Mouse (Mus musculus): ENCODE data around the gene Zfp941. TPM values are rescaled to one million over a fixed set of nuclear protein-coding genes. Genes with fewer than 3 reads are reported as not detected.

Zfp941 gene
- polyA plus RNA-seq, 2 experiments from 2014 or later: 0.20 to 0.46 TPM

DNA sequence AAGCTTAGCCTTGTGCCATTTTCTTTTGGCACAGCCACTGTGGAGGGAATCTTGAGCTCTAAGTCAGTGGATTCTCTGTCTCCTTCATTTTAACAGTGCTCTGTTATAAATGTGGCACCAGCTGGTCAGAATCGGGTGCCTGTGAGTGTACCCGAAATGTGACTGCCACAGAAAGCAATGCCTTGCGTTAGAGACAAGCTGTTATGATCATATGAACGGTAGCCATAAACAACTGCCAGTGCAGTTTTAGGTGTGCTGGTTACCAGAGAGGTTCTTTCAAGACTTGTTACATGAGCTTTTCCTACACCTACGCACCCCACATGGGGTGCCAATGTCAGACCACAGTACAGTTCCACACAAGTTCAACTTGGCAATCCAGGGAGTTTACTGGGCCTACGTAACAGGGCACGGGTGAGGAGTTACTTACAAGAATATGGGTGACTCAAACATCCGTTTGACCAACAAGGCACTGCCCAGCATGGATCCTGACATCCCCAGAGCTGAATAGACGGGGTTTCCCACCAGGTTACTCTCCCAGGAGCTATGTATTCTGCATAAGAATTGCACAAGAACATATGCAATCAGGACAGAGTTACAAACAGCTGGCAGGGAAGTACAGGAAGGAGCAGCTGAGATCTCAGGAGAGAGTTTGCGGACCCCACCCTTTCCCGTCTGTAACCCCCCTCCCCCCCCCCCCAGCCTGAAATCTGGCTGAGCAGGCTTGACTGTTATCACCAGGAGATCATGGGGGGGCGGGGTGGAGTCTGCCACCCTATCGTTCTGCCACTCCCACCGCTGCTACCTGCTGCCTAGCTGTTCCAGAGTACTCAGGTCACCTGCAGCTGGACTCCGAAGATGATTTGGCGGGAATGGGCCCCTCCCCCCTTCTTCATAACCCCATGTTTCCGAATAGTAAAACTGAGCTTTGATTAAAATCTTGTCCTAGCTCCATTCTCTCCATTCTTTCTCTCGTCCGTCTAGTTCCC, 19.1 kb upstream of the Zfp941 start:
- no peak for ATAC-seq

DNA sequence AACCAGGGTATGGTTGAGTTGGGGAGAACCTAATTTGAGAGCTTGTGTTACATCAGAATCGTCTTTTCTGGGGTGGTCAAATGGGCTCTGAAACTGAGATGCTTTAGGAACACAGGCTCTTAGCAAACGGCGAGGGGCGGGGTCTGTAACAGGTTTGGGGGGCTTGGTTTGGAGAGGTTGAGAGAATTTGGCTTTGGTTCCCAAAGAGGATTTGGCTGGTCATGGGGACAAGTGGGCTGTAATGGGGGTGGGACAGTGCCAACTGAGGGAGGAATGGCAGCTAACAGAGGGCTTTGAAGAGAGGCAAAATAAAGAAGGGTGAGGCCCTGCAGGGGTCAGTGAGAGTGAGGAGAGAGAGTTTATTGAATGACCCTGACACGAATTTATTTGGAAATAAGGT, 17.6 kb upstream of the Zfp941 start:
- ATAC-seq: no peak

GRCm38 (mm10) chr7:140836243-140837115, 14.5 kb upstream of the Zfp941 start:
- no peak for ATAC-seq

- ATAC-seq: no peak
Observed at GRCm38 (mm10) chr7:140835758-140836087, 13.7 kb upstream of the Zfp941 start.

DNA sequence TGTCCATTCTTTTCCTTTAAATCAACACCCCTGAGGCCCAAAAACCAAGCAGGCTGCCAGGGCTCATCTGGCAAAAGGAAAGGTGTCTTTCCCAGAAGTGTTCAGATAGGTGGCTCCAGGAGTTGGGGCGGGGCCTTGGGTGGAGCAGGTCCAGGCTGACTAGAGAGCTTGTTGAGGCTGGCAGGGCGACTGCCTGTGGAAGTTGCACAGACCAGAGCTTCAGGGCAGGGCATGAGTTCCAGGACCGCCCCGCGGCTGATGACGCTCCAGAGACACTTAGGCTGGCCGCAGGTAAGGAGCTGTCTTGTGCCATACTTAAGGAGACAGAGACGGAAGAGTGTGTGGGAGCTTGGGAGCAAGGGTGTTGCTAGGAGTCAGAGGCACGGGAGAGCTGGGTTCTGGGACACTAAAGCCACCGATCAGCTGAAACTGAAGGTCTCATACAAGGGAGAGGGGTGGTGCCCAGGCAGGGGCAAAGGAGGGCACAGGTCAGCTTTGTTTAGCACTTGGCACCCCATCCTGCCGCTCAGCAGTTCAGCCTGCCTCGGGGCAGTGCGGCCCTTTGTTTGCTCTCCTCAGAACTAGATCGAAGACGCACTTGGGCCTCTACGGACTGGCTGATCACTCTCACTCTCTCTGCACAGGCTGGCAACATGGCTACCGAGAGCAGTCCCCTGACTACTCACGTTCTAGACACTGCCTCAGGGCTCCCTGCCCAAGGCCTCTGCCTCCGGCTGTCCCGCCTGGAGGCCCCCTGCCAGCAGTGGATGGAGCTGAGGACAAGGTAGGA, 13.2 kb upstream of the Zfp941 start, which contains the start of gene Urah:
TSS of gene Urah (plus strand) at position 51 of the 790 bp plus-strand sequence.
- no peak for ATAC-seq

DNA sequence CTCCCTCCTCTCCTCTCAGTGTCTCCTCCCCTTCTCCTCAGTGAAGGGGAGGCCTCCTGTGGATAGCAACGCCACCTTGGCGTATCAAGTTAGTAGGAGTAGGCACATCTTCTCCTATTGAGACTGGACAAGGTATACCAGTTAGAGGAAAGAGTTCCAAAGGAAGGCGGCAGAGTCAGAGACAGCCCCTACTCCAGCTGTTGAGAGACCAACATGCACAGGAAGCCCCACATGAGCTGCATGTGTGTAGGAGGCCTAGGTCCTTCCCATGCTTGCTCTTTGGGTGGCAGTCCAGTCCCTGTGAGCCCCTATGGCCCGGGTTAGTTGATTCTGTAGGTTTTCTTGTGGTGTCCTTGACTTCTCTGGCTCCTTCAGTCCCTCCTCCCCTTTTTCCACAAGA, 11.4 kb upstream of the Zfp941 start:
- ATAC-seq: no peak

DNA sequence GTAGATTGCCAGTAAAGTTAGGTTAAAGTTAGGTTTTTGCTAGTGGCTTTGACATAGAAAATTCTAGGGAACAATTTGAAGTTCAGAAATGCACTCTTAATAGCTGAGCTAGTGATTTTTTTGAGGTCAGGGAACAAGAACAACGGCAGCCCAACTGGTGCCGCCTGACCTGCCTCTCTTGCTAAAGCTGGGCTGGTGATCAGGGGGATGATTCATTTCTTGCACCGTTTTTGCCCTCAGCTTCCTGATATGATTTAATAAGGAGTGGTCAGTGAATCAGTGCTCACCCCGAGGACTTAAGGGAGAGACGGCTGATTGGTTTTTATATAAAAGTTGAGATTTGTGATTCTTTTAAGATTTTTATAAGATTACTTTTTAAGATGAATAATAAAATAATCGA, 9.5 kb upstream of the Zfp941 start:
- ATAC-seq: no peak

DNA sequence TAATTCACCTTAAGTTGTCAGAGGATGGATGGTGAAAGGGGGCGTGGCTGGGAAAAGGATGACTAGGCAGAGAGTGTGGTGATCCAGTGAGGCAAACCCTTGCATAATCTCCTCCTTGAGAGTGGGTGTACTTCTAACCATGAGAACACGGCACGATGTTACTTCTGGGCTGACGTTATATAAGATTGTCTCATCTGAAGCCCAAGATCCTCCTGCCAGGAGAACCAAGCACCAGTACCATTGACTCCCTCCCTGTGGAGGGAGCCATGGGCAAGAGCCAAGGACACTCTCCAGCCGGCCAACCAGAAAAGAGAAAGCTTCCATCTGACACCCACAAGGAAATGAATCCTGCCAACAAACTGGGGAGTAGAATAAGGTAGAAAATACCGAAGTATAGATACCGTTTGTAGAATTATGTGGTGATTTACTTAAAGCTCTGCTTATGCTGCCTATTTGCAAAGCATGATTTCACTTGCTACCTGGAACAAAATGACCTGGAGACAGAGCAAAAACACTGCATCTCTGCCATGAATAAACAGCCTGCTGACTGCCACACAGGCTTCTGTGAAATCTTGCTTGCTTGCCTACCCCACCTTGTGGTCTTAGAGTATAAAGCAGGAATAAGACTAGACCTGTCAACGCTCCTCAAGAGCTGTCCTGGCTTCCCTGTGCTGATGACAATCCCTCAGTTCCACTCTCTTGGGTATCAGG, 6.3 kb upstream of the Zfp941 start:
- no peak for ATAC-seq

DNA sequence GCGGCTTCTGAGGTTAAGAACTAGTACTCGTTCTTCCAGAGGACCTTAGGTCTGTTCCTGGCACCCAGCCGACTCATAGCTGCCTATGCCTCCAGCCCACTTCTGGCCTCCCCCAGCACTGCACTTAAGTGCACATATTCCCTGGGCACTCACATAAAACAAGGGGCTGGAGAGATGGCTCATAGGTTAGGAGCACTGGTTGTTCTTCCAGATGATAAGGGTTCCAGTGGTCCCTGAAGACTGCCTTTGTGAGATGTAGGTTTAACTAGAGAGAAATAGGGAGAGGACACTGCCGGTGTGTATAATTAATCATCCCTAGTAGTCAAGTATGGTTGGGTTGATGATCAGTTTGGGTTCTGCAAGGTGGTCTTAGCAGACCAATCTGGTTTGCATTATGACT, 753 bp upstream of the Zfp941 start:
- no peak for ATAC-seq

- no peak for ATAC-seq
Observed at GRCm38 (mm10) chr7:140821305-140821652, 699 bp downstream of the Zfp941 start.

DNA sequence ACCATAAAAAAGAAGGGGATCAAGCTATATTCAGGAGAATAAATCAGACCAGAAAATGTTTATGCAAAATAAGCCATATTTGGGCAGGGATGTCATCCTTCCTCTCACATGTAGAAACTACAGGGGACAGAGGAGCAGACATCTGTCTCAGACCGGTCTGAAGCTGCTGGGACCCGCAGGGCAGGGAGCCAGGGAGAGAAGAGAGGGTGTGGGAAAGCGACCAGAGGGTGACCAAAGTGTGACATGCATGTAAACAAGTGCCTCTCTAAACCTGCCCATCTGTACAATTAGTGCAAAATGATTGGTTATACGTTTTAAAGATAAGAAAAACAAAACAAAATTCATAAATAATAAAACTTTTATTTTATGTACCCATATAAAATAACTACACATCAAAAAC, 1.8 kb downstream of the Zfp941 start:
- ATAC-seq: no peak

GRCm38 (mm10) chr7:140812850-140813249, 9.1 kb downstream of the Zfp941 start:
- no peak for ATAC-seq

- ATAC-seq: no peak
Observed at GRCm38 (mm10) chr7:140811714-140812113, 10.3 kb downstream of the Zfp941 start.

DNA sequence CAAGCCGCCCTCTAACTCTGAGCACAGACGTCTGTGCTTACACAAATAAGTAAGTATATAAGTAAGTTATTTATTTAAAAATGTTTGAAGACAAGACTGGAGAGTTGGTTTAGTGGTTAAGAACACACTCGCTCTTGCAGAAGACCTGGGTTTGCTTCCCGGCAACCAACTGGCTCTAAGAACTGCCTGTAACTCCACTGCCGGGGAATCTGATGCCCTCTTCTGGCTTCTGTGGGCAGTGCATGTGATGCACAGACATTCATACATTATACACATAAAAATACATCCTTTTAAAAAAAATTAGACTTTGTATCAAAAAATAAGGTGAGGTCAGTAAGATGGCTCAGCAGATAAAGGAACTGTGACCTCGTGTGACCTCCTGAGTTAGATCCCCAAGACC, 11.5 kb downstream of the Zfp941 start:
- no peak for ATAC-seq

GRCm38 (mm10) chr7:140805704-140806103, 16.3 kb downstream of the Zfp941 start:
- ATAC-seq: no peak

DNA sequence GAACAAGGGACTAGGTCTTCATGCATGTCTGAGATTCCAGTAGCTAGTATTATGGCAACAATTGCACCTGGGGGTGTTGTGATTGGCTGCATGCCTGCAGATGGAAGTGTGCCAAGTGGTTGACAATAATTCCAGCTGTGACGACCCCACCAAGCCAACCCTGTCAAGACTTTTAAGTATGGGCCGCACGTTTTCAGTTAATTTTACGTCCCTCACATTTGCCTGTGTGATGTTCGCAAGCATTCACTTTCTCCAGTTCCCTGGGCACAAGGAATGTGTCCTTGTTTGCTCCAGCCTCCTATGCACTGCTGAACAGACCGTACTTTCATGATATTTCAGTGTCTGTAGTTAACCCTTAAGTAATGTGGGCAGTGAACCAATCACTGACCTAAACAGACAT, 19.3 kb downstream of the Zfp941 start:
- no peak for ATAC-seq

GRCm38 (mm10) chr7:140798212-140798611, 23.8 kb downstream of the Zfp941 start:
- no peak for ATAC-seq

DNA sequence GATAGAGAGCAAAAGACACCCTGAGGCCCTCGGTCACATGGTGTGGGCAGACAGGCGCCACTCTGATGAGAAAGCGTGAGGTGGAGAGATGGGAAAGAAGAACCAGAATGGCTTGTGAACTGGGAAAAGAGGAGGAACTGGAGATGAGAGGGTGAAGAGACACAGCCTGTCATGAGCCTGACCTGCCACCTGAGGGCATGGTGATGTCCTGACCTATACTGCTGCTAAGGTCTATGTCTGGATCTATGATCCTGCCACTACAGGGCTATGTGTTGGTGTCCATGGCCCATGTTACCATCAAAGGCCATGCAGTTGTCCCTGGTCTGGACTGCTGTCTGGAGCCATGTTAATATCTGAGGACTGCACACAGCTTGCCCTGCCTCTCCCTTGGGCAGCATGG, 24.4 kb downstream of the Zfp941 start:
- ATAC-seq: no peak

DNA sequence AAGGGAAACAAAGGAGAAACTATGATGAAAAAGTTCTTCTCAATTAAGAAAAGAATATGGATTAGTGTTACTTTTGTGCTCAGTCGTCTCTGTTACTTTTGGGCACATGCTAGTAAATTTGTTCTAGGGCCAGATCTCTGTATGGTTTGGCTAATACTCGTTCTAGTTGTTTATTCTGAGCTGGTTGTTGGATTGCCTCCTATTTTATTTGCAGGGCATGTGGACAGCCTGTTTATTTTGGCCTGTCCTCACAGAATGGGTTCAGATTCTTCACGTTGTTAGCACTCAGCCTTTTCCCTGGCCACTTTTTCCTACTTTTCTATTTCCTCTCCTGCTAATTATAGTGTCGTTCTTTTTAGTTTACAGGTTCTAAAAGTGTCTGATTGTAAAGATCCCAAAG, 28.4 kb downstream of the Zfp941 start:
- no peak for ATAC-seq

GRCm38 (mm10) chr7:140788053-140788435, 33.9 kb downstream of the Zfp941 start:
- ATAC-seq: no peak

DNA sequence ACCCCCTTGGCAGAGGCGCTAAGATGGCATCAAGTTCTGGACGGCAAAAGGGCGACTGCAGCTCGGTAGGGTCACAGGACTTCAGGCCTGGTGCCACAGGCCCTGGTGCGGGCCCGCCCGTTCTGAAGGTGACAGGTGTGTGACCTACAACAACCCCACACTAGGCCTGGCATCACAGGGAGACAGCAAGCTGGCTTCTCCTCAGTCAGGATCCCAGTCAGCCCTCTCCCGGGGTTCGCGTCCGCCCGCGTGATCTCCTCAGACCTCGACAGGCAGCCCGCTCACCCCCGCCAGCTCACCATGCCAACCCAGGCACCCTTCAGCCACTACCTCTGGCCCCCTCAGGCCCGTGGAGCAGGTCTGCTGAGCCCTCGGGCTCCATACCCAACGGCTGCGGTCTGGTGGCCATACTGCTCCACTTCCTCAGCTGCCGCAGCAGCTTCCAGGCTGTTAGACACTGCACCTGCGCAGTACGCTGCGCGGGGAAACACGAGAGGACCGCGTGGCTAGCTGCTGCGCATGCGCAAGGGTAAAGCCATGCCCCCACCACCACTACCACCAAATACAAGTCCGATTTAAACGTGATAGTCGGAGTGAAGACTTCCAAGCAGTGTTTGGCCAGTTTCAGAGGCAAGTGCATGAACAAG, 34.4 kb downstream of the Zfp941 start, which contains the start of gene Syce1:
TSS of gene Syce1 (minus strand) at position 447 of the 647 bp plus-strand sequence.
- no peak for ATAC-seq

DNA sequence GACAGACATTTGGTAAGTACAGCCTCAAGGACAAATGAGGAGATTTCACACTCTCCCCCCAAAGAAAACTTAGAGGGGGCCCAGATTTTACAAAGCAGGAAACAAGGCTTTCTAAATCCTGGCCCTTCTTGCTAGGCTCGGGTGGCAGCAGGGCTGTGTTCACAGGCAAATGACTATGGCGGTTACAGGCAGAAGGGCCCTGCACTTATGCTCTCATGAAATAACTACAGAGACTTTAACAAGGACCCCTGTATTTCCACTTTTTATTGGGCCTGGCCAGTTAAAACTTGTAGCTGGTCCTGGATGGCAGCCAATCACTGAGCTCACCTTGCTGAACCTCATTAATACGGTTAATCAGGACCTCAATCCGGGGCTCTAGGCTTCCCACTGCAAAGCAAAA, 41.4 kb downstream of the Zfp941 start:
- no peak for ATAC-seq
